ENCODE assay signal across 21 mouse cellular contexts in genomic region chr7:73019151-73019550, GRCm38 (mm10).
DNase-seq lines count a peak whose midpoint lies in the region; ATAC-seq lines count a peak whose summit lies in the region.
"Had no signal": no experiment of that assay in that cellular context is flagged by ENCODE, and none has a peak within 500 bp of the region (broad histone marks: within the 10 kb centered on the region; RNA-seq: fewer than 3 reads in every experiment).

No protein-coding gene starts in this region.

- no peaks in the 10 kb centered on the region for H3K27me3 ChIP-seq in midbrain, embryonic 11.5 days (ENCODE audit: control insufficient read depth, insufficient read depth, low read length)
- no peaks in the 10 kb centered on the region for H3K27me3 ChIP-seq in midbrain, embryonic 14.5 days (ENCODE audit: control insufficient read depth, insufficient read depth, low read length)
- H3K27me3 ChIP-seq: CH12.LX, Patski had no signal

- H3K4me1 ChIP-seq in midbrain, embryonic 11.5 days (ENCODE audit: control insufficient read depth, insufficient read depth, low read length): no peaks in the 10 kb centered on the region
- no peaks in the 10 kb centered on the region for H3K4me1 ChIP-seq in midbrain, embryonic 14.5 days (ENCODE audit: control insufficient read depth, insufficient read depth, low read length)

- no peak overlapping the region for H3K9ac ChIP-seq in midbrain, embryonic 11.5 days (ENCODE audit: low read length)
- no peak overlapping the region for H3K9ac ChIP-seq in midbrain, embryonic 14.5 days (replicated peaks; ENCODE audit: low read length)

- no peak overlapping the region for H3K4me2 ChIP-seq in midbrain, embryonic 11.5 days
- no peak overlapping the region for H3K4me2 ChIP-seq in midbrain, embryonic 14.5 days (ENCODE audit: low read length)

- peak; percentile 63 to 65 for DNase-seq in cerebellum, postnatal 10 days
- DNase-seq in cerebellum, postnatal 4 days (ENCODE audit: low spot score in 2 of 2): no peak
- peak; percentile 46 to 52 for DNase-seq in cerebellum, postnatal 14 days
- DNase-seq in cerebellum, adult 8-10 months: no peak
- peak; percentile 78 for DNase-seq in midbrain, embryonic 11.5 days (ENCODE audit: low spot score, missing footprints)
- DNase-seq in midbrain, embryonic 14.5 days: no peak
- DNase-seq: adrenal gland, adult 2 months; adrenal gland, adult 8-10 months; adrenal gland, postnatal 10 days; adrenal gland, postnatal 14 days; adrenal gland, postnatal 25 days; adrenal gland, postnatal 36 days; B cell, adult 2 months; cerebellum, adult 11 months; cerebellum, adult 11-12 months; cerebellum, adult 18-20 months had no signal

- H3K36me3 ChIP-seq in midbrain, embryonic 11.5 days (ENCODE audit: control insufficient read depth, insufficient read depth, low read length): no peaks in the 10 kb centered on the region
- H3K36me3 ChIP-seq in midbrain, embryonic 14.5 days (ENCODE audit: control insufficient read depth, insufficient read depth, low read length): no peaks in the 10 kb centered on the region
- H3K36me3 ChIP-seq: G1E had no signal

- H3K9me3 ChIP-seq in midbrain, embryonic 11.5 days (ENCODE audit: control insufficient read depth, low read length): no peaks in the 10 kb centered on the region
- no peaks in the 10 kb centered on the region for H3K9me3 ChIP-seq in midbrain, embryonic 14.5 days (ENCODE audit: control insufficient read depth, low read length)

- H3K27ac ChIP-seq in midbrain, embryonic 11.5 days (ENCODE audit: low read depth, low read length): no peak overlapping the region
- H3K27ac ChIP-seq in midbrain, embryonic 14.5 days (replicated peaks; ENCODE audit: low read depth, low read length): no peak overlapping the region

- no peak overlapping the region for H3K4me3 ChIP-seq in midbrain, embryonic 11.5 days (ENCODE audit: low read depth, low read length)
- H3K4me3 ChIP-seq in midbrain, embryonic 14.5 days (replicated peaks; ENCODE audit: low read depth, low read length): no peak overlapping the region

- WGBS in midbrain, embryonic 11.5 days: 87% methylated on average over 3 of the region's 3 CpGs
- 86% methylated on average over 3 of the region's 3 CpGs for WGBS in midbrain, embryonic 14.5 days

- ATAC-seq in midbrain, embryonic 11.5 days (ENCODE audit: low FRiP score): no peak
- ATAC-seq in midbrain, embryonic 14.5 days (ENCODE audit: low FRiP score, low TSS enrichment): no peak
- ATAC-seq: activated CD4-positive, CD25-positive, alpha-beta regulatory T cell, adult 4 months; CD4-positive, CD25-positive, alpha-beta regulatory T cell, adult 4 months; Patski had no signal

Comparison
In these comparisons a context has a peak if more than half of its experiments do, and no peak if none do; other contexts are left out.
1. DNase-seq: peak in cerebellum, postnatal 10 days (2 of 2), cerebellum, postnatal 14 days (2 of 2) and midbrain, embryonic 11.5 days (single experiment); none in cerebellum, postnatal 4 days (0 of 2), cerebellum, adult 8-10 months (single experiment) and midbrain, embryonic 14.5 days (single experiment).